Mouse (Mus musculus) kidney, adult 2 months (tissue): ENCODE measurements at regions not wholly inside any gene's neighbourhood (a gene's known extent, or its start where the extent isn't known, plus 50 kb on each side); places are given as distances from the start of the nearest gene placed in this dataset.

Source experiments
- DNase-seq: peaks from one replicate; pipeline ENCODE4 v3.0.0; 2021
- H3K27ac ChIP-seq: fragments of 200-500 bp; 2 replicates; pipeline ENCODE4 v1.5.1; 2012; ENCODE audit warnings: low read depth, low read length, control low read depth, inconsistent platforms; ENCODE audit not compliant: insufficient read depth
- H3K27me3 ChIP-seq: fragments of 200-500 bp; replicated peaks from 2 replicates; pipeline ENCODE4 v1.6.1; 2012; ENCODE audit warnings: mild to moderate bottlenecking, moderate library complexity, low read length, inconsistent platforms; ENCODE audit not compliant: control insufficient read depth, insufficient read depth
- H3K36me3 ChIP-seq: fragments of 200-500 bp; 2 replicates; pipeline ENCODE4 v1.6.1; 2012; ENCODE audit warnings: mild to moderate bottlenecking, moderate library complexity, low read length, inconsistent platforms; ENCODE audit not compliant: control insufficient read depth, insufficient read depth
- H3K4me1 ChIP-seq: fragments of 200-500 bp; 2 replicates; pipeline ENCODE4 v1.6.1; 2011; ENCODE audit warnings: low read length; ENCODE audit not compliant: control insufficient read depth, insufficient read depth
- H3K4me3 ChIP-seq: fragments of 200-500 bp; 2 replicates; pipeline ENCODE4 v1.5.1; 2011; ENCODE audit warnings: mild to moderate bottlenecking, low read depth, low read length, control low read depth; ENCODE audit not compliant: insufficient read depth
- CTCF ChIP-seq: fragments of 200-500 bp; conservative IDR thresholded peaks from 2 replicates; pipeline ENCODE4 v1.5.1; 2011; ENCODE audit warnings: low read depth, mild to moderate bottlenecking, control low read depth, low read length, moderate library complexity, mixed read lengths; ENCODE audit not compliant: insufficient read depth, insufficient read length
- POLR2A ChIP-seq: fragments of 200-500 bp; IDR thresholded peaks from one replicate; pipeline ENCODE4 v1.6.1; 2011; ENCODE audit warnings: low read depth, low read length, control low read depth
- WGBS: fragments of 180-500 bp; shearing (Covaris S2); methylation state at CpG from one replicate; pipeline ENCODE4 v1.1.7; 2018; 5-methylcytosine and 5-hydroxymethylcytosine counted together

- WGBS: 83% methylated on average over 3 of the region's 3 CpGs
- no peaks in the 10 kb centered on the region for H3K27me3 ChIP-seq
These were observed 199.5 kb downstream of the Epha4 start for GRCm38 (mm10) chr1:77315347-77315746.

GRCm38 (mm10) chr1:77316198-77316597 lies 198.7 kb downstream of the Epha4 start:
- 38% methylated on average over 9 of the region's 9 CpGs for WGBS
- no peak overlapping the region for H3K4me3 ChIP-seq
- no peaks in the 10 kb centered on the region for H3K36me3 ChIP-seq
- no peak for DNase-seq
- TF ChIP-seq POLR2A: no peak
- TF ChIP-seq CTCF: no peak
- H3K27me3 ChIP-seq: no peaks in the 10 kb centered on the region
- H3K4me1 ChIP-seq: no peaks in the 10 kb centered on the region
- H3K27ac ChIP-seq: no peak overlapping the region

More at GRCm38 (mm10) chr1:77315347-77315746, 199.5 kb downstream of the Epha4 start:
- no peak for TF ChIP-seq CTCF
- TF ChIP-seq POLR2A: no peak
- Histone ChIP-seq H3K27ac (no peak overlapping the region), H3K36me3 (no peaks in the 10 kb centered on the region), H3K4me1 (no peaks in the 10 kb centered on the region), H3K4me3 (no peak overlapping the region)
- no peak for DNase-seq
